Mouse (Mus musculus) erythroblast, embryonic 14.5 days (primary cell): ENCODE measurements around the gene Slc4a3.

ENCODE experiments used
- GATA1 ChIP-seq: IDR thresholded peaks from 2 replicates; pipeline ENCODE4 v1.6.1; 2012; ENCODE audit warnings: low read length, inconsistent platforms, mixed read lengths
- TAL1 ChIP-seq: IDR thresholded peaks from 3 replicates; pipeline ENCODE4 v1.6.1; 2012; ENCODE audit warnings: low read length, inconsistent platforms, mixed read lengths

DNA sequence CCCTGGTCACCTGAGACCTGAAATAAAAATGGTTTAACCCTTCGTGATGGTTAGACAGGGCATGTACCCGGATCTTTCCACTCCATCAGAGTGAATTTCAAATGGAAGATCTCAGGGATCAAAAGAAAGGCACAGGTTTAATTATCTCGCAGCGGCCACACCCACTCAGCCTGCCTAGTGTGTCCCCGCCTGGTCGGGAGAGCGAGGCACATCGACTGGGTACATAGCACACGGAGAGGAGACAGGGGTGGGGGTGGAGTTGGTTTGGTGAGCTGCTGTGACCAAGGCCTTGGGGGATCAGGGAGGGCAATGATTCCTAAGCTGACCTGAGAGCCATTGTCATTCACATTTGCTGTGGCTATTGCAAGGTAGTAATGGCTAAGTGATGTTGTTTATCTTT, 48.8 kb downstream of the Slc4a3 start:
- TF ChIP-seq GATA1 = no peak
- no peak for TF ChIP-seq TAL1
